In genomic region chr5:103269206-103269605, GRCm38 (mm10) we compare ENCODE assay signal across 16 mouse cellular contexts. TPM values are rescaled to one million over a fixed set of nuclear protein-coding genes. Genes with fewer than 3 reads are reported as not detected.
DNase-seq lines count a peak whose midpoint lies in the region.
"Had no signal": no experiment of that assay in that cellular context is flagged by ENCODE, and none has a peak within 500 bp of the region (broad histone marks: within the 10 kb centered on the region; RNA-seq: fewer than 3 reads in every experiment).

No protein-coding gene starts in this region.

- DNase-seq in adrenal gland, postnatal 36 days: peak; percentile 7 to 15
- DNase-seq in adrenal gland, postnatal 10 days: no peak
- peak; percentile 80 for DNase-seq in 3134 (ENCODE audit: extremely low read depth, insufficient read length, low spot score)
- peak; percentile 47 for DNase-seq in Muller cell, postnatal 12 days (ENCODE audit: inconsistent ontology term)
- DNase-seq in layer of hippocampus, postnatal 14 days (ENCODE audit: low spot score in 2 of 2): peak; percentile 3 to 5
- no peak for DNase-seq in cerebellum, postnatal 14 days
- no peak for DNase-seq in neural tube, embryonic 10.5 days (ENCODE audit: extremely low spot score, low spot score)
- DNase-seq in cerebellum, postnatal 36 days: no peak
- DNase-seq: adrenal gland, postnatal 25 days; cerebellum, adult 11 months; cerebellum, adult 8-10 months; cerebellum, postnatal 25 days; forebrain, postnatal 0 days; gastrocnemius, postnatal 14 days; heart, adult 2 months; heart, postnatal 36 days had no signal

RNA-seq across cellular contexts. Expression of gene Mapk10, which starts 58.1 kb away (rescaled TPM):
- total RNA-seq in adrenal gland, postnatal 36 days (2021): 10 to 100 TPM in 1 of 2 experiments, 1 to 10 TPM in 1; 5.7 to 10.0 TPM
- total RNA-seq in adrenal gland, postnatal 10 days (2021): 10 to 100 TPM; 11.9 to 14.9 TPM
- total RNA-seq in layer of hippocampus, postnatal 14 days (2021): 100 to 1,000 TPM; 342 to 385 TPM

Comparison
In these comparisons a context has a peak if more than half of its experiments do, and no peak if none do; other contexts are left out.
1. DNase-seq: peak in adrenal gland, postnatal 36 days (2 of 2), 3134 (single experiment), Muller cell, postnatal 12 days (single experiment) and layer of hippocampus, postnatal 14 days (2 of 2); none in adrenal gland, postnatal 10 days (single experiment), cerebellum, postnatal 14 days (0 of 2), neural tube, embryonic 10.5 days (single experiment) and cerebellum, postnatal 36 days (0 of 2).
2. RNA of gene Mapk10, which starts 58.1 kb away (total RNA-seq): 342 to 385 TPM in layer of hippocampus, postnatal 14 days; 11.9 to 14.9 TPM in adrenal gland, postnatal 10 days and 5.7 to 10.0 TPM in adrenal gland, postnatal 36 days; every median in the first group is over 10 times any median in the second.